Mouse (Mus musculus) forebrain, embryonic 13.5 days (tissue): ENCODE measurements at regions not wholly inside any gene's neighbourhood (a gene's known extent, or its start where the extent isn't known, plus 50 kb on each side); places are given as distances from the start of the nearest gene placed in this dataset.

Source experiments
- ATAC-seq: fragments of 200-750 bp; cut with Nextera tagmentation; 2 replicates; pipeline ENCODE4 v1.8.0; 2017
- H3K27ac ChIP-seq: fragments of 300-500 bp; sonication (generic); 2 replicates; pipeline ENCODE4 v1.5.1; 2015; ENCODE audit warnings: inconsistent platforms, mild to moderate bottlenecking, moderate library complexity
- H3K27me3 ChIP-seq: fragments of 300-500 bp; sonication (generic); 2 replicates; pipeline ENCODE4 v1.6.1; 2015; ENCODE audit warnings: mild to moderate bottlenecking, inconsistent platforms
- H3K36me3 ChIP-seq: fragments of 300-500 bp; sonication (generic); 2 replicates; pipeline ENCODE4 v1.6.1; 2015; ENCODE audit warnings: mild to moderate bottlenecking, inconsistent platforms; ENCODE audit not compliant: poor library complexity, severe bottlenecking
- H3K4me1 ChIP-seq: fragments of 300-500 bp; sonication (generic); 2 replicates; pipeline ENCODE4 v1.6.1; 2015; ENCODE audit warnings: inconsistent platforms
- H3K4me2 ChIP-seq: fragments of 300-500 bp; sonication (generic); 2 replicates; pipeline ENCODE4 v1.6.1; 2015; ENCODE audit warnings: inconsistent platforms, mild to moderate bottlenecking, moderate library complexity
- H3K4me3 ChIP-seq: fragments of 300-500 bp; sonication (generic); 2 replicates; pipeline ENCODE4 v1.5.1; 2015; ENCODE audit warnings: mild to moderate bottlenecking, inconsistent platforms
- H3K9ac ChIP-seq: fragments of 300-500 bp; sonication (generic); 2 replicates; pipeline ENCODE4 v1.6.1; 2015; ENCODE audit warnings: mild to moderate bottlenecking, inconsistent platforms
- H3K9me3 ChIP-seq: fragments of 300-500 bp; sonication (generic); replicated peaks from 2 replicates; pipeline ENCODE4 v1.6.1; 2016; ENCODE audit warnings: inconsistent platforms
- WGBS: fragments of 180-500 bp; shearing (Covaris S2); methylation state at CpG from one replicate; pipeline ENCODE4 v1.1.7; 2015; 5-methylcytosine and 5-hydroxymethylcytosine counted together

DNA sequence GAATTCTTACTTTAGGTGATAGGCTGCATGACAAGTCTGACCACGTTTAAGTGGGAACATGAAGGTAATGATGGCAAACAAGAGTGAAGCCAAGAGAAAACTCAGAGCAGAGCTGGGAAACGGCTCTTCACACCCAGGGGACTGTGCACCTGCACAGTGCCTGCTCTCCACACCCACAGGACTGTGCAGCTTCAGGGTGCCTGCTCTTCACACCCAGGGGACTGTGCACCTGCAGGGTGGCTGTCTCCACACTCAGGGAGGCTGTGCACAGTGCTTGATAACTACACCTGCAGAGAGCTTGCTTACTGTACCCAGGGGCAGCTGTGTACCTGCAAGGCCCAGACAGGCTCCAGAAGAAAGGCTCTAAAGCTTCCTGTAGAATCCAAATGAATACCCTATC lies 133.5 kb upstream of the Irx6 start:
- Histone ChIP-seq H3K27me3 (peaks cover 14% of the 10 kb centered on the region), H3K9ac (no peak overlapping the region), H3K9me3 (no peaks in the 10 kb centered on the region), H3K4me2 (no peak overlapping the region), H3K27ac (no peak overlapping the region), H3K4me3 (no peak overlapping the region), H3K4me1 (peaks cover 8% of the 10 kb centered on the region), H3K36me3 (no peaks in the 10 kb centered on the region)
- WGBS: 47% methylated on average over 2 of the region's 2 CpGs
- ATAC-seq: no peak

DNA sequence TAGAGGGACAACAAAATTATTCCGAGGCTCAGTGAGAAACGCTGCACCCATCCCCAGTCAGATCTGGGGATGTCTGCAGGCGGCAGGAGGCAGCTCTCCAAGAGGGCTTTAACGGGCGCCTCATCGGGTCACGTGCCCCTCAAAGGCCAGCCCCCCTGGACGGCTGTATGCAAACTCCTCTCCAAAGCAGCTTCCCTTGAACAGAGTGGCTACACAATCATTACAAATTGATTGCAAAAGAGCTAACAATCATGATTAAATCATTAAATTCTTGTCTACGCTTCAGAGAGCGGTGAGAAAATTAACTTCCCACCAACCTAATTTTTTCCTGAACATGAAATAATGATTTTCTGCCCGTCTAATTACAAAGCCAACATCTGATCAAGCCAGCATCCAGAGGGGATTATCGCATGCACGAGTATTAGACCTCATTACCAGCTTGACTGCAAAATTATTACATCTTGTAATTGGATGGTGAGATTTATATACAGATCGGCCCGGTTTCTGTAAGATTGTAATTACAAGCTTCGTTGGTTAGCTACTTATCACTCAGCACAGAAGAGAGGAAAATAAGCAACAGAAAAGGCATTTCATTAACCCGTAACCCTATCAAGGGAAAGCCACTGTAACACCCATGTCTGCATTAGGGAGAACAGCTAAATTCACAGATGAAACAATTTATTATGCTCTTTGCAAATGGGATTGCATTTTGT lies 128.6 kb upstream of the Irx6 start:
- no peak overlapping the region for H3K27ac ChIP-seq
- peaks cover 40% of the 10 kb centered on the region for H3K27me3 ChIP-seq
- 9% methylated on average over 17 of the region's 17 CpGs for WGBS

DNA sequence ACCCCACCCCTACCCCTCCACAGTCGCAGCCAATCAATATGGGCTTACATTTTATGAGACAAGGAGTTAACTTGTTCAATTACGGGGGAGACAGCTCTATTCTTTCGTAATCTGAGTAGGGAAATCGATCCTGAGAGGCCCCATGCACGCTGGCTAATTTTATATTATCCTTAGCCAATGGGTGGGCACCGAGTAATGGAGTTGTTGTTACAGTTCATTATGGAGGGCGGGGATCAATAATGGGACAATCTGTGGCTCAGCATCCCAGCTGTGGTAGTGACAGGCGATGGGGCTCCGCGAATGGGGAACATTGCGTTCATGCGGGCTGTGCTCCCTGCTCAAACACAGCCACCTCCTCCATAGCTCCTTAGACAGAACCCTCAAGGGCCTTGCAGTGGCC lies 118.9 kb upstream of the Irx6 start:
- Histone ChIP-seq H3K4me2 (no peak overlapping the region), H3K27ac (no peak overlapping the region), H3K9me3 (no peaks in the 10 kb centered on the region), H3K4me3 (no peak overlapping the region), H3K27me3 (peaks cover 11% of the 10 kb centered on the region; the same call in 1 of the 2 replicates), H3K36me3 (no peaks in the 10 kb centered on the region), H3K4me1 (no peaks in the 10 kb centered on the region), H3K9ac (no peak overlapping the region)
- WGBS: 77% methylated on average over 12 of the region's 12 CpGs
- no peak for ATAC-seq

More for the DNA sequence above, 128.6 kb upstream of the Irx6 start:
- Histone ChIP-seq H3K4me3 (peak overlapping the region; percentile 6; the same call in 1 of the 2 replicates), H3K4me1 (peaks cover 14% of the 10 kb centered on the region), H3K9ac (no peak overlapping the region), H3K36me3 (no peaks in the 10 kb centered on the region), H3K9me3 (no peaks in the 10 kb centered on the region), H3K4me2 (peak overlapping the region; percentile 48)
- ATAC-seq: peak; percentile 85

DNA sequence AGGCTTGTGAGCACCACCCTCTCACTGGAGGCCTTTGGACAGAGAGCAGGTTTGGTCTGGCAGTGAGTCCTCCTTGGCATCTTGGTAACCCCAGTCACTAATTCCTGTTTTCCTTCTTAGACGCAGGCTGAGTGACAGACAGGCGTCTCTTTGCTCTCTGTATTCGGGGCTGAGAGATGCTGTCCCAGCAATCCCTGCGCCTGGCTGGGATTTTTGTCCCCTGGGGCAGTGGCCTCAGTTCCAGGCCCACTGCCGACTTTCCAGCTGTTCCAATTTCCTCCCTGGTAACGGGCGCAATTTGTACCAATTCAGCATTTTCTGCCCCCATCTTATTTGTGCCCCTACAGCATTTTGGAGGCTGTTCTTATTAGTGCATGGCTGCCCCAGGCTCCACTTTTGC lies 118.5 kb upstream of the Irx6 start:
- Histone ChIP-seq H3K27me3 (peaks cover 11% of the 10 kb centered on the region; the same call in 1 of the 2 replicates), H3K36me3 (no peaks in the 10 kb centered on the region), H3K9ac (no peak overlapping the region), H3K27ac (no peak overlapping the region), H3K4me3 (no peak overlapping the region), H3K4me2 (no peak overlapping the region), H3K9me3 (no peaks in the 10 kb centered on the region), H3K4me1 (no peaks in the 10 kb centered on the region)
- whole genome bisulfite sequencing: 58% methylated on average over 7 of the region's 7 CpGs
- ATAC-seq: no peak

DNA sequence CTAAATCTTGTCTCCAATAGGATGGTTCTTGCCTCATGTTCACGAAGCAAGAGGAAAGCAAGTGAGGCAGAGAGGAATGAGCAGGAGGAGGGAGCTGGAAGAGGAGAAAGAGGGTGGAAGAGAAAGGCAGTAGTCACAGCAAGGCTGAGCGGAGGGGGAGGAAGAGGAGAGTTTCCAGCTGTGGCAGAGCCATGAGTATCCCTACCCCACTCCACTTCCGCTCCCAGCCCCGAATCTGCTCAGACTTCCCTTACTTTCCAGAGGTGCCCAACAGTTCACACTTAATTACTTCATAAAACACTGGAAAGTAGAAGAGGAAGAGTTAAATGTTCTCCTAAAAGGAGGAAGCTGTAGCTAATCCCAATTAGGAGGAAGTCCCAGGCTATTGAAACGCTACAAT lies 111.6 kb upstream of the Irx6 start:
- Histone ChIP-seq H3K4me2 (no peak overlapping the region), H3K4me1 (no peaks in the 10 kb centered on the region), H3K9me3 (no peaks in the 10 kb centered on the region), H3K36me3 (no peaks in the 10 kb centered on the region), H3K27ac (no peak overlapping the region), H3K9ac (no peak overlapping the region), H3K4me3 (no peak overlapping the region), H3K27me3 (no peaks in the 10 kb centered on the region)
- 55% methylated on average over 5 of the region's 5 CpGs for WGBS
- ATAC-seq: no peak

DNA sequence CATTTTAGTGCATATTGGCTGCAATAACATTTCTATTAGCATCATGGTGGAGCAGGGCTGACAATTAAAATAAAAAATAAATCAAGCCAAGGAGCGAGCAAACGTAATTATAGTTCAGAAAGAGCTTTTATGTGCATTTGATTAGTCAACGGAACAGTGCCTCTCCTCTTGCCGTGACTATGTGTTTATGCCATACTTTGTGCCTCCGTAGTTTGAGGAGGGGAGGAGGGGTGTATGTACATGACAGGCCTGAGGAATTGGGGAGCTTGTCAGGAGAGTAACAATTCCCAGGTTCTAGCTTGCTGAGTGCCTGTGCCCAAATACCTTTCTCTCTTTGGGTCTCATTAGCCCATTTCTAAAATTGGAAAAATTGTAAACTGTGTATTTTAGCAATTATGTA lies 111.1 kb upstream of the Irx6 start:
- no peak overlapping the region for H3K9ac ChIP-seq
- H3K9me3 ChIP-seq: no peaks in the 10 kb centered on the region
- no peak overlapping the region for H3K4me3 ChIP-seq
- WGBS: 34% methylated on average over 5 of the region's 5 CpGs
- ATAC-seq: no peak
- no peak overlapping the region for H3K4me2 ChIP-seq
- H3K4me1 ChIP-seq: no peaks in the 10 kb centered on the region
- no peaks in the 10 kb centered on the region for H3K36me3 ChIP-seq
- no peak overlapping the region for H3K27ac ChIP-seq
- no peaks in the 10 kb centered on the region for H3K27me3 ChIP-seq

DNA sequence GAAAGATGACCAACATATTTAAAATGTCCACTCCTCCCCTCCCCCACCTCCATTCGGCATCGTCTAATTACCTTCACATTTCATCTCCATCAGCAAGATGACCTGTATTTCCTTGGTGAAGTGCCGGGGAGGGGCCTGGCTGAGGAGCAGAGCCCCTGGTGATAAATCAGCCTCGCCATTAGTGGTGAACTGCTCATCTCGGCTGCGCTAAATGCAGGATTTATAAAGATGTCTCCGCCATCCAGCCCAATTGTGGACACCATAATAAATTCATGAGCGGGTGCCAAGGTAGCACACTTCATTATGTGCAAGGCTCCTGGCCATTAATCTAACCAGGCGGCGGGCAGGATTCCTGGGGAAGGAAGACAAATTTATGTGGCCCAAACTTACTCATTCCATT lies 104.4 kb upstream of the Irx6 start:
- no peak overlapping the region for H3K27ac ChIP-seq
- no peaks in the 10 kb centered on the region for H3K9me3 ChIP-seq
- WGBS: 79% methylated on average over 10 of the region's 10 CpGs
- no peaks in the 10 kb centered on the region for H3K27me3 ChIP-seq
- H3K4me3 ChIP-seq: no peak overlapping the region
- H3K4me1 ChIP-seq: no peaks in the 10 kb centered on the region
- H3K9ac ChIP-seq: no peak overlapping the region
- H3K36me3 ChIP-seq: no peaks in the 10 kb centered on the region
- no peak for ATAC-seq
- H3K4me2 ChIP-seq: no peak overlapping the region

DNA sequence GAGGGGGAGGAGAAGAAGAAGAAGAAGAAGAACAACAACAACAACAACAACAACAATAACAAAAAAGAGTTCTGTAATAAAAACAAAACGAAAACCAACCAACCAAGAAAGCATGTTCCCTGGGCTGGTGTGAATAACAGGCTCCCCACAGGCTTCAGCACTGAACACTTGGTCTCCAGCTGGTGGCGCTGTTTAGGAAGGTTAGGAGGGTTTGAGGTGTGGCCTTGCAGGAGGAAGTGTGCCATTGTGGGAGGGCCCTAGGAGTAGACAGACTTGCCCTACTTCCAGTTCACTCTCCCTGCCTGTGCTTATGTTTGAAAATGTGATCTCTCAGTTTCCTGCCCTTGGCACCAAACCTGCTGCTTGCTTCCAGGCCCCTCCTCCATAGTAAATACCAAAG lies 94.6 kb upstream of the Irx6 start:
- no peak overlapping the region for H3K27ac ChIP-seq
- H3K36me3 ChIP-seq: no peaks in the 10 kb centered on the region
- H3K27me3 ChIP-seq: no peaks in the 10 kb centered on the region
- no peak for ATAC-seq
- no peak overlapping the region for H3K4me2 ChIP-seq
- H3K9ac ChIP-seq: no peak overlapping the region
- H3K9me3 ChIP-seq: no peaks in the 10 kb centered on the region
- 69% methylated on average over 2 of the region's 2 CpGs for WGBS
- H3K4me3 ChIP-seq: no peak overlapping the region
- no peaks in the 10 kb centered on the region for H3K4me1 ChIP-seq

DNA sequence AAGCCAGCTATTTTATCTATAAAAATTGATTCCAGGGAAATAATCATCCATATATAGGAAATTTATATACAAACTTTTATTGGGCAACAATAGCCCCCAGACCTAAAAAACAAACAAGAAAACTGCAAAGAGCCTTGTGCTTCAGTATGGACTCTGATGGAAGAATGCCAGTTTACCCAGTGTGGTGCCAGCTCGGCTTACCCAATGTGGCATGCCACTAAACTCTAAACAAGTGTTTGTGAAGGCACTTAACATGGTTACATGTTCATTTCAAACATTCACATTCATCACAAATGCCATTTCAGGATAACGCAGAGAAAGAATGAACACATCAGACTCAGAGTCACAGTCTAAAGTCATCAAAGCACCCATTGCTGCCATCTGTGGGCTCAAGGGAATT lies 93.0 kb upstream of the Irx6 start:
- WGBS: 89% methylated on average over 2 of the region's 2 CpGs
- Histone ChIP-seq H3K27ac (no peak overlapping the region), H3K4me2 (no peak overlapping the region), H3K9ac (no peak overlapping the region), H3K4me1 (no peaks in the 10 kb centered on the region), H3K27me3 (no peaks in the 10 kb centered on the region), H3K36me3 (no peaks in the 10 kb centered on the region), H3K9me3 (no peaks in the 10 kb centered on the region), H3K4me3 (no peak overlapping the region)
- no peak for ATAC-seq

DNA sequence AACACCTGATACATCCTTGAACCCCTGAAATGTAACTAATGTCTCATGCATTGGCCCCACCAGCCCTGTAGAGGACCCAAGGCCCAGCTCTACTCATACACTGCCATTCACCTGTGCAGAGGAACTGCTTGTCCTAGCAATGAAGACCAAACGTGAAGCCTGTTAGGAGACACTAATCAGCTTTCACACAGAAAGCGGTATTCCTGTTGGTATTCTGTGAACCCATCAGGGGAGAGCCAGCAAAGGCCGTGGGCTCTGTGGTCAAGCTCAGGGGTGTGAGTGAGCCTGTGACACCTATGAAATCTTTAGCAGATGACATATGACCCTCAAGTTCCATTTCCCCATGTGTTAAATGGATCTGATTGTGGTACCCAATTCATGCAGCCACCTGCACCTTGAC lies 73.3 kb upstream of the Irx6 start:
- Histone ChIP-seq H3K9ac (no peak overlapping the region), H3K4me2 (no peak overlapping the region), H3K36me3 (no peaks in the 10 kb centered on the region), H3K27me3 (no peaks in the 10 kb centered on the region), H3K27ac (no peak overlapping the region), H3K4me3 (no peak overlapping the region), H3K9me3 (no peaks in the 10 kb centered on the region), H3K4me1 (no peaks in the 10 kb centered on the region)
- 93% methylated on average over 3 of the region's 3 CpGs for WGBS
- no peak for ATAC-seq

DNA sequence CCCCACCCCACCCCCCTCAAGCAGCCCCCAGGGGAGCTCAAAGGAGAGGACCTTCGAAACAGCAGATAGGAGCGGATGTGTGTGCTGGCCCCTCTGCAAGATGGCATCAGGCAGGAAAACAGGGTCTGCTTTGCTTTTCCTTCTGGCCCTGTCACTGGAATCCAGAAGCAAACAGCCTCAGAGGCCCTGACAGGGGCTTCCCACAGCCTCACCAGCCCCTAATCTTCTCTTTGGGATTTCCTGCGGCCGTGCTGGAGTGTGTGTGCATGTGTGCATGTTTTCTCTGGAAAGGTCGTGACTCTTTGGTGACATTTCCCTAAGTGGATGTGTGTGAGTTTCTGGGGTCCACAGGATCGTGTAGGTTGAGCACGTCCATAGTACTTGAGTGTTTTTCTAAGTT lies 71.1 kb upstream of the Irx6 start:
- 89% methylated on average over 7 of the region's 7 CpGs for WGBS
- H3K4me2 ChIP-seq: no peak overlapping the region
- H3K27ac ChIP-seq: no peak overlapping the region
- no peak for ATAC-seq
- H3K4me1 ChIP-seq: no peaks in the 10 kb centered on the region
- H3K36me3 ChIP-seq: no peaks in the 10 kb centered on the region
- no peaks in the 10 kb centered on the region for H3K9me3 ChIP-seq
- H3K9ac ChIP-seq: no peak overlapping the region
- H3K4me3 ChIP-seq: no peak overlapping the region
- no peaks in the 10 kb centered on the region for H3K27me3 ChIP-seq

DNA sequence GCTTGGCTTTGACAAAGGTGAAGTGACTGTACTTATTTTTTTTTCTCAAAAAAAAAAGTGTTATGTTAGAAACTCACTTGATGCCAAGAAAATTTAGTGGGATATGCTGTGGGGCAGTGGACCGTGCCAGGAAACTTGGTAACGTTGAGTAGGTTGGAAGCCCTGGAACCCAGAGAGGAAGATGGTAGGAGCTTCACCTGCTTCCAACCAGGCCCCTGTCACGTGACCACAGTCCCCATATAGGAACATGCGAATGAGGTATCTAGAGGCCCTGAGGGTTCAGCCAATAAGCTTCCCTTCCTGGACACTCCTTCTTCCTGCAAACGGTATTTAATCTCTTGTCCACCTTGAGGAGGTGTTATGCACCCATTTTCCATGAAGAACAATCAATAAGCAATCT lies 68.5 kb upstream of the Irx6 start:
- H3K4me1 ChIP-seq: no peaks in the 10 kb centered on the region
- no peak for ATAC-seq

DNA sequence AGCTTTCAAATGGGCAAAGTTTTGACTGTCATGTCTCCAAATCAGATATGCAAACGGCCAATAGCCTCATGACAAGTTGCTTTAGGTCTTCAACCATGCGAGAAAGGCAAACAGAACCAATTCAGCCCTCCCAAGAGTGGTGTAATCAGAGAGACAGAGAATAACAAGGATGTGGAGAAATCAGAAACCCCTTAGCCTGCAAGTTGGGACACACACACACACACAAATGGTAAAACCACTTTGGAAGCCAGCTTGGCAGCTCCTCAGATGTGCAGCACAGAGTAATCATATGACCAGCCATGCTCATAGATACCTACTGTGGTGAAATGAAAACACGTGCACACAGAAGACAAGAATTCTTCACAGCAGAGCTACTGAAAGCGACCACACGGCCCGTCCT lies 66.5 kb upstream of the Irx6 start:
- Histone ChIP-seq H3K9me3 (no peaks in the 10 kb centered on the region), H3K27ac (no peak overlapping the region), H3K36me3 (no peaks in the 10 kb centered on the region), H3K9ac (no peak overlapping the region), H3K4me3 (no peak overlapping the region), H3K4me1 (no peaks in the 10 kb centered on the region), H3K4me2 (no peak overlapping the region), H3K27me3 (peaks cover 5% of the 10 kb centered on the region; the same call in 1 of the 2 replicates)
- ATAC-seq: no peak
- WGBS: 82% methylated on average over 6 of the region's 6 CpGs

More for the DNA sequence above, 68.5 kb upstream of the Irx6 start:
- Histone ChIP-seq H3K4me3 (no peak overlapping the region), H3K4me2 (no peak overlapping the region), H3K27ac (no peak overlapping the region), H3K9me3 (no peaks in the 10 kb centered on the region), H3K36me3 (no peaks in the 10 kb centered on the region), H3K27me3 (peaks cover 3% of the 10 kb centered on the region; the same call in 1 of the 2 replicates), H3K9ac (no peak overlapping the region)
- 89% methylated on average over 5 of the region's 5 CpGs for WGBS
